In genomic region chr12:72465826-72466501, GRCm38 (mm10) we compare ENCODE assay signal across 27 mouse cellular contexts. TPM values are rescaled to one million over a fixed set of nuclear protein-coding genes. Genes with fewer than 3 reads are reported as not detected.
"Had no signal": no experiment of that assay in that cellular context is flagged by ENCODE, and none has a peak within 500 bp of the region (broad histone marks: within the 10 kb centered on the region; RNA-seq: fewer than 3 reads in every experiment).

No protein-coding gene starts in this region.

- DNase-seq: gastrocnemius, postnatal 14 days; gastrocnemius, postnatal 36 days; heart, adult 18-20 months; heart, postnatal 14 days; heart, postnatal 36 days; kidney, adult 11 months; kidney, adult 2 months; kidney, adult 9 months; kidney, postnatal 14 days; kidney, postnatal 36 days; layer of hippocampus, adult 9-11 months; layer of hippocampus, postnatal 36 days; left cerebral cortex, postnatal 4 days; lung, adult 18-20 months had no signal

- H3K4me3 ChIP-seq: heart, embryonic 13.5 days; heart, embryonic 15.5 days; hindbrain, embryonic 13.5 days; hindbrain, embryonic 15.5 days; kidney, embryonic 15.5 days; limb, embryonic 13.5 days; limb, embryonic 15.5 days; liver, embryonic 12.5 days had no signal

- H3K4me1 ChIP-seq: liver, embryonic 12.5 days had no signal

- H3K27ac ChIP-seq: heart, embryonic 13.5 days; heart, embryonic 15.5 days; hindbrain, embryonic 13.5 days; hindbrain, embryonic 15.5 days; hindbrain, postnatal 0 days; kidney, embryonic 15.5 days; kidney, postnatal 0 days; limb, embryonic 13.5 days; limb, embryonic 15.5 days; liver, embryonic 12.5 days; liver, embryonic 14.5 days had no signal

RNA-seq across cellular contexts. Expression of gene Lrrc9, which starts 24.3 kb away (rescaled TPM):
- polyA plus RNA-seq: kidney, adult 2 months; large intestine, adult 2 months had no signal

RNA-seq across cellular contexts. Expression of gene Rtn1, which starts 57.1 kb away (rescaled TPM):
- total RNA-seq: hematopoietic stem cell, adult 5-6 weeks had no signal
